Mouse (Mus musculus): ENCODE data around the gene Tnfsf10.

The Tnfsf10 gene

GRCm38 (mm10) chr3:27310973-27311372 lies 5.9 kb upstream of the Tnfsf10 start:
- DNase-seq: no peak

GRCm38 (mm10) chr3:27311475-27311874 lies 5.4 kb upstream of the Tnfsf10 start:
- no peak for DNase-seq

GRCm38 (mm10) chr3:27314506-27315164 lies 2.2 kb upstream of the Tnfsf10 start:
- DNase-seq: no peak

- DNase-seq: no peak
Observed at GRCm38 (mm10) chr3:27317288-27318024, 628 bp downstream of the Tnfsf10 start.

- no peak for DNase-seq
Observed at GRCm38 (mm10) chr3:27319650-27320049, 2.8 kb downstream of the Tnfsf10 start.

GRCm38 (mm10) chr3:27320613-27321495 lies 4.0 kb downstream of the Tnfsf10 start:
- no peak for DNase-seq

- DNase-seq: no peak
Observed at GRCm38 (mm10) chr3:27322591-27322990, 5.8 kb downstream of the Tnfsf10 start.

- no peak for DNase-seq
Observed at GRCm38 (mm10) chr3:27323551-27323950, 6.7 kb downstream of the Tnfsf10 start.

- no peak for DNase-seq
Observed at GRCm38 (mm10) chr3:27326633-27327191, 9.9 kb downstream of the Tnfsf10 start.

GRCm38 (mm10) chr3:27330706-27331105 lies 13.9 kb downstream of the Tnfsf10 start:
- no peak for DNase-seq

- DNase-seq: peak; percentile 43
Observed at GRCm38 (mm10) chr3:27338437-27338836, 21.6 kb downstream of the Tnfsf10 start.

- DNase-seq: no peak
Observed at GRCm38 (mm10) chr3:27338887-27339286, 22.1 kb downstream of the Tnfsf10 start.

GRCm38 (mm10) chr3:27340757-27341156 lies 23.9 kb downstream of the Tnfsf10 start:
- DNase-seq: no peak

- no peak for DNase-seq
Observed at GRCm38 (mm10) chr3:27342462-27342861, 25.6 kb downstream of the Tnfsf10 start.

GRCm38 (mm10) chr3:27345526-27345925 lies 28.7 kb downstream of the Tnfsf10 start:
- no peak for DNase-seq

- DNase-seq: no peak
Observed at GRCm38 (mm10) chr3:27348462-27348861, 31.6 kb downstream of the Tnfsf10 start.

- no peak for DNase-seq
Observed at GRCm38 (mm10) chr3:27351105-27351504, 34.3 kb downstream of the Tnfsf10 start.

GRCm38 (mm10) chr3:27359100-27359720 lies 42.4 kb downstream of the Tnfsf10 start:
- no peak for DNase-seq

GRCm38 (mm10) chr3:27370125-27370524 lies 53.3 kb downstream of the Tnfsf10 start:
- DNase-seq: peak; percentile 22

- no peak for DNase-seq
Observed at GRCm38 (mm10) chr3:27370582-27371275, 53.9 kb downstream of the Tnfsf10 start.

- DNase-seq: peak; percentile 10
Observed at GRCm38 (mm10) chr3:27371276-27371621, 54.4 kb downstream of the Tnfsf10 start, which contains the start of gene Ghsr. Gene Ghsr, plus strand, starts transcription at chr3:27371351.

All from right cerebral cortex, postnatal 4 days (tissue).